Mouse (Mus musculus): ENCODE data around the gene Sirt2. TPM values are rescaled to one million over a fixed set of nuclear protein-coding genes. Genes with fewer than 3 reads are reported as not detected.

Sirt2 gene
- 100 to 1,000 TPM in 1 of 2 experiments, 10 to 100 TPM in 1; 96.8 to 128 TPM for polyA plus RNA-seq (2017; shearing (Covaris generic))

DNA sequence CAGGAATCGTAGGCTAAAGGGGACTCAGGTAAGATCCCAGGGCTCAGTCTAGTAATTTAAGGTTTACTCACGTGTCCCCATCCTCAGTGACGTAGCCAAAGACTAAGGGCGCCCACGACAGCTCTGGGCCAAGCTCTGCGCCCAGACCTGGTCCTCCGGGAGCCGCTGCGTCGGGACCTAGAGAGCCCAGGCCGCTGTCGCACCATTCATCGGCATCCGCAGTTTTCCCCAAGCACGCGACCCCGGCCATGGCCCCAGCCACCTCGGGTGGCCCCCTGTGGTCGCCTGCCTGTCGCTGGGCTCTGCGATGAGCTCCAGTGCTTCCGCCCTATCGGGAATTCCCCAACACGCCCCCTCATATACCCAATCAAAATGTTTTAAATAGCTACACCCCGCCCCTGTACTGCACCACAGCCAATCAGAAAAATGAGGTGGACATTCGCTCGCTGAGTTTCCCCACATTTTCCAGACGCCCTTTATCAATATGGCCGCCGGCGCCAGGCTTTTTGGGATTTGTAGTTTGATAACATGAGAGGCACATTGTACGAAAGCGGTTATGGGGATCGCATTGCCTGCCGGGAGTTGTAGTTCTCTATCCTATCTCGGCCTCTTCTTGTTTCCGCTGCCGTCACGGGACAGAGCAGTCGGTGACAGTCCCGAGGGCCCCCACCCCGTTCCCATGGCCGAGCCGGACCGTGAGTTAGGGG is at the start of gene Sirt2:
Gene Sirt2, plus strand, starts transcription at position 563 of the 707 bp plus-strand sequence.
- ATAC-seq, result peak; percentile 95

DNA sequence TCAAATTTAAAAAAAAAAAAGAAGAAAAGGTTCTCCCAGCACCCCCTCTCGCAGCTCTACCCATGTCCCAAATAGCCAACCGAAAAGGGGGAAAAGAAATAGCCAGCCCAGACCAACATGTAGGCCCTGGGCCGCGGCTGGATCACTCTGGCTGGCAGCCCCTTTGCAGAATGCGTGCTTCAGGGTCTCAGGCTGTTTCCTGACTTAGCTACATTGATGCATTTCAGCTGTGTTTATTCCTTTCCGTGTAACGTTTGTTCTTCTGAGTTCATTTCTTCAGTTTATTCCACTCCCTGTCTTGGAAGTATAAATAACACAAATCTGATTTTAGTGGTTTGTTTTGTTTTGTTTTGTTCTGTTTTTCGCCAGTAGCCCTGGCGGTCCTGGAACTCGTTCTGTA is 48.8 kb upstream of the Sirt2 start:
- no peak for ATAC-seq

- ATAC-seq, result no peak
Measured at GRCm38 (mm10) chr7:28719159-28719558, 47.4 kb upstream of the Sirt2 start.

DNA sequence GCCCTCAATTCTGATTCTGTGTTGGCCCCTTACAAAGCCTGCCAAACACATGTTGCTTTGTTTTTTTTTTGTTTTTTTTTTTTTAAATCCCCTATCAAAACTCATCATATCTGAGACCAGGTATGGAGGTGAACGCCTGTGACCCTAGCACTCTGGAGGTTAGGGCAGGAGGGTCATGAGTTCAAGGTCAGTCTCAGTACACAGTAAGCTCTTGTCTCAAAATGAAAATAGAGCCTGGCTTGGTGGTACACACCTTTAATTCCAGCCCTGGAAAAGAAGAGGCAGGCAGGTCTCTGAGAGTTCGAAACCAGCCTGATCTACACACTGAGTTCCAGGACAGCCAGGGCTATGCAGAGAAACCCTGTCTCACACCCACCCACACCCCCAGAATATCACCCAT is 46.9 kb upstream of the Sirt2 start:
- no peak for ATAC-seq

GRCm38 (mm10) chr7:28720753-28721537 is 45.6 kb upstream of the Sirt2 start:
- no peak for ATAC-seq

- ATAC-seq, result no peak
Measured at GRCm38 (mm10) chr7:28722079-28722478, 44.5 kb upstream of the Sirt2 start.

GRCm38 (mm10) chr7:28724613-28725012 is 41.9 kb upstream of the Sirt2 start:
- ATAC-seq, result no peak

- peak; percentile 84 for ATAC-seq
Measured at GRCm38 (mm10) chr7:28726600-28726999, 39.9 kb upstream of the Sirt2 start.

DNA sequence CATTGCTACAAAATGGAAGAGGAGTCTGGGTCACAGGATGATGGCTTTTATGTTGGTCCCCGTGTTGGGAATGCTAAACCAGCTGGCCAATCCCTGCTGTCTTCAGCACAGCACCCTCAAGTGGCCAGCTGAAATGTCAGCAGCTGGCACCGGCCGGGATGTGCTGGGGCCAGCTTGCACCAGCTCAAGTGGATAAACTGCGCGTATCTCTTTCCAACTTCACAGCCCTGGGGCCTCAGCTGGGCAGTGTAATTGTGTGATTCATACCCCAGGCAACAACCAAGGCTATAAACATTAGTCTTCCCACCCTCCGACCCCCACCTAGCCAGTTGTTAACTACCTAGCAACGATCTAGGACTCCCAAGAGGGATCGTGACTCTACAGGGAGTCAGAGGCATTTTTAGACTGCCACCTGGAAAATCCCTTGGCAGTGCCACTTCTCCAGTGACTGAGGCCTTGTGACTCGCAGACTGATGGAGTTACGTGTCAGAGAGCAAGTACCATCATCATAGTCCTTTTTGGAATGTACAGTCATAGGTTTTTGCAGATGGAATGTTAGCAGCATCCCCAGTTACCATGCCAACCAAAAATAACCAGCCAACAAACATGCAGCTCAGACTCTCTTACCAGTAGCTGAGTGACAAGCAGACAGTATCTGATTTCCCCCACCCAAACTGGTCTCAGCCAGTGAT is 38.7 kb upstream of the Sirt2 start:
- ATAC-seq, result no peak

- peak; percentile 86 for ATAC-seq
Measured at GRCm38 (mm10) chr7:28732341-28733142, 34.0 kb upstream of the Sirt2 start.

- no peak for ATAC-seq
Measured at GRCm38 (mm10) chr7:28733211-28733610, 33.3 kb upstream of the Sirt2 start.

DNA sequence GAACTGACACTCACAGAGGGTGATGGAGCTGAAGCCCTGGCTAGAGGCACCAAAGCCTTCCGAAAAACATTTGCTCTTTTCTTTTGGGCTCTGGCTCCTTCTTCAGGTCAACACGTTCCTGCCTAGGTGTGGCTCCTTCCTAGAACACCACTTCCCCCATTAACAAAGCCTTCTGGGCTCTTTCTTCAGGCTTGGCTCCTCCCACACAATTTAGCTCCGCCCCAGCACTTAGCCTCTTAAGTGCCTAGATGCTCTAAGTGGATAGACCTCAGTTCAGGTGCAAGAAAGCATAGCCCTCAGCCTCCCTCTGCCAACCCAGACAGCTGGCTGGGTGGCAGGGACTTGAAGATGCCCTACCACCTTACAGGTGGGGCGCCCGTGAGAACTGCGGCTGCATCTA is 30.8 kb upstream of the Sirt2 start:
- no peak for ATAC-seq

GRCm38 (mm10) chr7:28739829-28740228 is 26.7 kb upstream of the Sirt2 start:
- ATAC-seq, result no peak

GRCm38 (mm10) chr7:28740949-28741348 is 25.6 kb upstream of the Sirt2 start:
- no peak for ATAC-seq

DNA sequence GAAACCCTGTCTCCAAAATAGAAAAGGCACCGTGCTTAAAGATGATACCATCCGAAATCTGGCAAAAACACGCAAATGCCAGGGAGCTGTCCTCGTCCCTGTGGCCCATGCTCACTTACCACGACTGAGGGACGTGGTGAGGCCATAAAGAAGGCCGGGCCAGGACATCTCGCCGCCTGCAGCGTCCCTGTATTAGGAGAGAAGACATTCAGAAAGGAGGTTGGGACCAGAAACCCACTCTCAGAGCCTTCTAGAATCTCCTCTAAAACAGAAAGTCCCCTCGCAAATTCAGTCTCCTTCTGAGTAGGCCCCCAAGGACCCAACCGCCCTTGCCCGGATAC is 25.2 kb upstream of the Sirt2 start:
- ATAC-seq, result no peak

GRCm38 (mm10) chr7:28741709-28742438 is 24.7 kb upstream of the Sirt2 start, which contains the start of the genes Mrps12 and Sars2:
Mrps12 (minus strand) TSS chr7:28741820.
Sars2 (plus strand) TSS chr7:28741992.
- peak; percentile 97 for ATAC-seq

DNA sequence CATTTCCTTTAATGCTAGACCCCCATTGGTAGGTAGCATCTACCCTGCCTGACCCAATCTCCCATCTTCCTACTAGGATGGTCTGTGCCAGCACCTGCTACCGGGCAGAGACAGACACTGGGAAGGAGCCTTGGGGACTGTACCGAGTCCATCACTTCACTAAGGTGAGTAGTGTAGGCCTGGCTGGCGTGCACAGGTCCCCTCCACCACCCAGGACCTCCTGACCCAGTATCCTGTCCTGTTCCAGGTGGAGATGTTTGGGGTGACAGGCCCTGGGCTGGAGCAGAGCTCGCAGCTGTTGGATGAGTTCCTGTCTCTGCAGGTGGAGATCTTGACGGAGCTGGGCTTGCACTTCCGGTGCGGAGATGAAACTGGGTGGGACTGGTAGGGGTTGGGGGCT is 16.6 kb upstream of the Sirt2 start:
- ATAC-seq, result no peak

DNA sequence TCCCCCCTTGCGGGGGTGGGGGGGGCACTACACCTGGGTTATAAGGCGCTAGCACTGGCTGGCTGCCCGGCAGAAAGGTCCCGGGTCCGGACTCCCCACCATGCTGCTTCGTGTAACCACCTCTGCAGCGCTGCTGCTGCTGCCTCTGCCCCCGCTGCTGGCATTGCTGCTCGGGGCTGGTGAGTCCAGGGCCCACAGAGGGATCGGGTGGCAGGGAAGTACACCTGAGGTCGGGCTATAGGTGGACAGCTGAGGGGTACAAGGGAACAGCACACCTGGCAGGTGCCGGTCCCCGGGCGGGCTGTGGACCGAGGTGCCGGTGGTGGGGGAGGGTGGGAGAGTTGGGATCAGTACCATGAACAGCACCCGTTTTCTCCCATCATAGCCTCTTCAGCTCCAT is 10.5 kb upstream of the Sirt2 start, which contains the start of gene Ccer2:
Gene Ccer2, plus strand, starts transcription at position 96 of the 400 bp plus-strand sequence.
- ATAC-seq, result no peak

DNA sequence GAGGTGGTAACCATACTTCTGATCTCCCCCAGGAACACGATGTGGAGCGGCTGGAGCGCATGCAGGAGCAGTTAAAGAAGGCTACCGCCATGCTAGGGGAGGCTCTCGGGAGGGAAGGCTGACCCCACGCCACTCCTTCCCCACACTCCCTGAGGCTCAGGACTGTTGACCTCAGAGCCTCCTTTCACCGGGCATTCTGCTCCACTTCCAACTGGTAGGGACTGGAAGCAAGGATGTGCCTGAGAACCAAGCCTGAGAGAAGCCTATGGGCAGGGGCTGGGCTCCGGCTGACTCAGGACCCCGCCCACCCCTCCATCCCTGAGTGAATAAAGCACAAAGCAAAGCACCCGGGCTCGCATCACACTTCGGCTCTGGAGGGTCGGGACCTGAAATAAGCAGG is 7.9 kb upstream of the Sirt2 start:
- no peak for ATAC-seq

DNA sequence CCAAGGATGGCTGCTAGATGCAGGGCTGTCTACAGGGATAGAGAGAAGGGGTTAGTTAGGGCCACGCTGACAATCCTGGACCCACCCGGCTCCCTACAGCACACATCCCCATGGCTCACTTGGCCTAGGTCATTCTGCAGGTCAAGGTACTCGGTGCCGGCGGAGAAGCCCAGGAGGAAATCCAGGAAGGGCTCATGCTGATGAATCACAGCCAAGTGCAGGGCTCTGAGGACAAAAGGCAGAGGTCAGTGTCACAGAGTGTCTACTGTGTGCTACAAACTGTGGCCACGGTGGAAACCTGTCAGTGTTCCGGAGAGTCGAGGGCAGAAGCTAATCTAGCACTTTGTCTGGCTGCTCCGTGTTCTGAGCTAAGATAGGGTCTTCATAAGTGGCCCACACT is 4.6 kb upstream of the Sirt2 start:
- no peak for ATAC-seq

DNA sequence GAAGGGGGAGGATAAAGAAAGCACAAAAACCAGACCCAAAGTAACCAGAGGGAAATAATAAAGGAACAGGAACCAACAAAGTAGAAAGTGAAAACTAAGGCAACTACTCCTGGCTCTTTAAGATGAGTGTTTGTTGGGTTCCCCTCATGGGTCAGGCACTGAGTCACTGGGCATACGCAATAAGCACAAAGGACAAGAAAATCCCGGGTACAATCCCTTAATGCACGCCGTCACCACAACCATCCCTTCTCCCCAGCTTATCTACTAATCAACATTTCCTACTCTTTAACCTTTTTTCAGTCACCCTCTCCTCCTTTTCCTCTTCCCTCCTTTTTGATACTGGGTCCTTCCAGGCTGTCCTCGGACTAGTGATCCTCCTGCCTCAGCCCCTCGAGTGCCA is 1.3 kb upstream of the Sirt2 start:
- no peak for ATAC-seq

DNA sequence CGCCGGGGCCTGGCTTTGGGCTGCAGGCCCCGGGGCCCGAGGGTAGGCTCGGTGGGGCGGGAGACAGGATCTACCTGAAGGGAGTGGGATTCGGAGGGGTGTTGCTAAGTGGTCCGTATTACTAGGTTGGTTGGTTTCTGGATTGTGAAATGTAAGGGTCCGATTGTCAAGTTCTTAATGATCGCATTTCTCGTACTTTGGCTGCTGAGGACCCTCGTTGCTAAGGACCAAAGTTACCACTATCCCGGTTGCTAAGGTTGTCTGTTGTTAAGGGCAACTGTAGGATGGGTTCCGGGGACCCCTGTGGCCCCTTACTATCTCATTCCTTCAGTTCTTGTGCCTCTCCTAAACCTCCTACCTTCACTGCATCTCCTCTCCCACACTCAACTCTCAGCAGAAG is 375 bp downstream of the Sirt2 start:
- ATAC-seq, result no peak

Data from CD4-positive, CD25-positive, alpha-beta regulatory T cell, adult 4 months (primary cell).